Mouse (Mus musculus) urinary bladder, adult 18-20 months (tissue): ENCODE data around the gene Ddx18.

Source experiments
- DNase-seq, 2 experiments: peaks; one replicate each; pipeline ENCODE4 v3.0.0; 2022; ENCODE audit warnings: low spot score in 2 of 2, mixed read lengths in 2 of 2

Ddx18 gene

DNA sequence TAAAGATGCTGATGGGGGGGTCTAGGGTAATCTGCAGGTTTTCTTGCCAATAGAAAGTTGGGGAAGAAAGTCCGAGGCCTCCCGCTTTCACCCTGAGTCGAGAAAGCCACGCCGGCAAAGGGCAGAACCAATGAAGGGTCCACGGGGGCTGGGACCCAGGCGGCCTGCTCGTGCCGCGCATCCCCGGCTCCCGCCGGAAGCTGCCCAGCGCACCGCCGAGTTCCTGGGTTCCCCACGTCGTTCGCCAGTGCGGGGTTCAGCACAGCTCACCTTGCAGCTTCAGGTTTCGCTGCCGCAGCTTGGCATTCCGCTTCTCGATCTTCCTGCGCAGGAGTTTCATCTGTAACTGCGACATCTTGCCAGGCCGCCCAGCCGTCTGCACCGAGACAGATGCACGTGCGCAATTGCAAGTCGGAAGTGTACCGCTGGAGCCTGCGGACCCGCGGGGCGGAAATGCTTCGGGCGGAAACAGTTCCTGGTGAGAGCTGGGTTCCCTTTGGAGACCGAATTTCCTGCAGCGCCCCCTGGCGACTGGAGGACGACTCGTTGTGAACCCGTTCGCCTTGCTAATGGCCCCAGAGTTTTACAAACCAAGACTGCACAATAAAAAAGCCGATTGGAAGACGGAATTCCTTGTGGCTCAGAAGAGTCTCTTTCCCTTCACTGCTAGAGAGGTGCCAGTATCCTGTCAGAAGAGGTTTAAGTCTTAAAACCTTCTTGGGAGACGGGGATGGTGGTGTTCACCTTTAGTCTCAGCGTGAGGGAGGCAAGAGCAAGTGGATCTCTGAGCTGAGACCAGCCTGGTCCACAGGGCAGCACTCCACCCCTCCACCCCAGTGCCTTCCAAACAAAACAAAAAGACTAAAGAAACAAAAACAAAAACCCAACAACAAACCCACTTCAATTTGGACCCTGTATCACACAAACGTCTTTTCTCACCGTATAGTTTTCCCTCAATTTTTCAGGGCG, at the start of gene Ddx18:
Gene Ddx18 (minus strand): TSS at position 469 of the 969 bp plus-strand sequence.
- DNase-seq: peak; percentile 93 to 98

DNA sequence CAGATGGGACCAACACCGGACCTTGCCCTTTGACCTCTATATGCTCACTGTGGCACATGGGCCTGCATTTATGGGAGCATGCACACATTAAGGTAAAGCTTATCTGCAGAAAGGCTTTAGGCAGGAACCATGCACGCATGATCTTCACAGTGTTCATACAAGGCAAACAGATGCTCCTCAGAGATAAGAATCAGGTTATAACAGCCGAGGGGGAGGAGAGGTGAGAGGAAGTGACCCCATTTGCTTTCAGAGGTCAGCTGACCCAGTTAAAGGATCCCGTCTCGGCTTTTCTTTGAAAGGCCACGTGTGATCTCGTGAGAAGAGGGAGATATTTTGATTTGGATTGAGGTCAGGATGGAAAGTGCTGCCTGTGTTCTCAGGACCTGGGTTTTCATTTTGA, 40.2 kb upstream of the Ddx18 start:
- no peak for DNase-seq

DNA sequence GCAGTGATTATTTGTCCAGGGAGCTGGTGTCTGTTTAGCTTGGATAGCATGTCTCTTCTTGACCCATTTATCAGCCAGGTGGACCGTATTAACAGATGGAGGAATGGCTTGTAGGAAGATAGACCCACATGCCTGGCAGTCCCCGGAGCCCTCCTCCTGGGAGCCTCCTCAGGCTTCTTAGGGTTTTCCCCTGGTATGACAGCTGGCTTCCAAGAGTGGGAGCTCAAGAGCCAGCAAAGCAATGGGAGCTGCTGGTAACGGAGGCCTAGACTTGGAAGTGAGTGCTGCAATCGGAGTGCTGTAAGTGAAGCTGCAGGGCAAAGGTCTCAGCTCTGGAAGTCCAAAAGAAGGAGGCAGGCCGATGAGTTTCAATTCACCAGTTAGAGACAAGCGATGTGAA, 37.3 kb upstream of the Ddx18 start:
- no peak for DNase-seq

DNA sequence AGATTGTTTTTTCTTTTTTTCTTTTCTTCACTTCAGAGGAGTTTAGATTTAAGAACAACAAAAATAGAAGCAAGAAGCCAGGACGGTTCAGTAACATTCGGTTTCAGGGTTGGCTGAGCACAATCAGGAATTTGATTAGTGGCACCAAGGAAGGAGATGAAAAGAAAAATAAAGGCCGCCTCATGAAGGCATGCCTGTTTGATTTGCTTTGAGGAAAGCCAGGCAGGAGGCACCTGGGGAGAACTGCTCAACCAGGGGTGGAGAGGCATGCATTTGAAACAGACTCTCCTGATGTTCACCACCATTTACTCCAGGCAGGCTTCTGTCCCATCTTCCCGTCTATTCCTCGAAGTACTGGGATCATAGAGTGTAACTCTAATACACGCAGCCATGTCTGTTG, 34.1 kb upstream of the Ddx18 start:
- no peak for DNase-seq

DNA sequence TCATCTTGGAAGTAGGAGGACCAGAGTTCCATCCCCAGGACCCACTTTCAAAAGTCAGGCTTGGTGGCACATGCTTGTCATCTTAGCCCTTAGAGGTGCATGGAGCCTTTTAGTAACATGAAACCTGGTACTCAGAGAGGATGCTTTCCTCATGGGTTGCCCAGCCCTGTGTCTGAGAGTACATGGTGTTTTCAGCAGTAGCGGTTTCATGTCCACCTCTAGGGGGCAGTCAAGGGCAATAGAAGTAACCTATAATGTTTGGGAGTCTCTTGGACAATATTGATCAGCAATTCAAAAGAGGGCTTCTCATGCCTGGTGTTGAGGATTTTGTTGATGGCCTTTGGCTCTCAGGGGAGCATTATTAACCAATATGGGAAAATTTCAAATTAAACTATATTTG, 33.3 kb upstream of the Ddx18 start:
- DNase-seq: no peak

DNA sequence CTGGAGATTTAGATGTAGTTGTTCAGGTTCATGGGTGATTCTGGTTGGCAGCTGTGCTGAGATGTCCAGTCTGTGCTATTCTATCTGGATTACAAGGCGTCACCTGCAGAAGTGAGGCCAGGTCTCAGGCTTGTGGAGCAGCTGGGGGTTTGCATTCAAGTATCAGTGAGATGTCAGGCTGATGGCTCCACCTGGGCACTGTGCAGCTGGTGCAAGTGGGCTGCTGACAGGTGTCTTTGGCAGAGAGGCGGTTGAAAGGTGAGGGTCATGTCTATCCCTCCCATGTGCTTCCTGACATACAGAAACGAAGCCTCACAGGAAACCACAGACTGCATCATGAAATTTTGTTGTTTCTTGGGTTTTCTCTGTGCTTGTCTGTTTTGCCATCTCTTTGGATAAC, 30.6 kb upstream of the Ddx18 start:
- no peak for DNase-seq

DNA sequence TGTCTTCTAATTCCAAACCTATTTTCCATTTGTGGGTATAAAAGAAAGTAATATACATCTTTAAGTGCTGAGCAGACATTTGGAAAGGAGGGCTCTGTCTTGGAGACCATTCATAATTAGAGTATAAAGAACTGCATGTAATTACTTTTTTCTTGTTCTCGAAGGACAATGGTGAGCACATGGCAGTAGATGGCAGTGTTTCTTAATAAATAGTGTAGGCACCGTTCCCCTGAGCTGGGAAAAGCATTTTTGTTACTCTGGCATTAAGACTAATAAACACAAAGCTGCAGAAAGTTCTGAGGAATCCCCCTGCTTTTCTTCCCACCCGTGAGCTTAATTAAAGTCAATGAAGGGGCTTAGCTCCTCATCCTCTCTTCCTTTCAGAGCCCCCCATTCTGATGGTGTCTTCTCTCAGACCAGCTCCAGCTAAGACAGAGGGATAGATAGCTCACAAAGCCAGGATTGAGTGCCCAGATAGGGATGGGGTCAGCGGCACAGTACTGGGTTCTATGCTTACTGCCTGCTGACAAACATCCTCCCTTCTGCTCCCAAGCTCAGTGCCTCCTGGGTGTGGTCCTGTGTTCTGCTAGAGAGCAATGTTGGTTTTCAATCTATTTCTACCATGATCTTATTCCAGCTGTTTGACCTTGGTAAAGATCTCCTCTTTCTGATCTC, 29.3 kb upstream of the Ddx18 start:
- DNase-seq: no peak

DNA sequence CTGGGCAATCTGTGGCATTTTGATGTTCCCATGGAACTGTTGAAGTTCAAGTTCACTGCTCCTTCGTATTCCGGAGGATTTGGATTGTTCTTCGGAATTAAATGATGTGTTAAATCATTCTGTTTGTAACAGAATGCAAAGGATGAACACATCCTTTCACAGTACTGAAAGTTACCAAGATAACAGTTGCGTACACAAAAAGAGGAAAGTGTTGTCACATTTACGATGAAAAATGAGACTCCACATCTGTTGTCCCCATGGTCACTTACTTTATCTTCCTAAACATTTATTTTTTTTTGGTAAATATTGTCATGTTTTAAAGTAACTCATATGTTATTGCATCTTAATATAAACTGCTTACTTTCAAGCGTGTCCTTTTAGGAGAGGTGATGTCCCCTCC, 17.0 kb upstream of the Ddx18 start:
- DNase-seq: no peak

DNA sequence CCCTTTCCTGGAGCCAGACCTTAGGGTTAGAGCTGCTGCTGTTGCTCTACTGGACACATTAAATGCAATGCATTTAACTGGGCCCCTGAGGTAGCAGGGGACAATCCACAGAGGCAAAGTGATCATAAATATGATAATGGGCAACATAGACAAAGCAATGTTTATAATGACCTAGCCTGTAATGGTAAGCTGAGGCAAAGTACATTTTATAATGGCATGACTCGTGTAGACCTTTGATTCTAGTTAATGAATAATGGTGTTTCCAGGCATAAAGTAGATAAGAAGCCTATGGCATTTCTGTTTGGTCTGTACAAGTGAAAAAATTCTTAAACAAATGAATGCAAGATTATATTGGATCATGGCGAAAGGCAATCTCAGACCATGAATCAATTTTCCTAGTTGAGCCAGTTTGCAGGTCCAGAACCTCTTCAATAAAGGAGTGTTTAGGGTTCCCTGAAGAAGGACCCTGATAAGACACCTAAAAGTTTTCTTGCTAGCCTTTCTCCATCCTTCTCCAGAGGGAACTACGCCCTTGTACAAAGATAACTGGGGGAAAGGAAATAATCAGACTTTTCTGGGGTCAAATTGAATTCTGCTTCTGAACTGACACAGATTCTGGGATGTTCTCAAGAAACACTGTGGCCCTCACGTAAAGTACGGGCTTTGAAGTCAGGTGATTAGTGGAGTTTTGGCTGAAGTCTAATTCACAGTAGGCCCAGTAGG, 13.5 kb upstream of the Ddx18 start:
- no peak for DNase-seq

DNA sequence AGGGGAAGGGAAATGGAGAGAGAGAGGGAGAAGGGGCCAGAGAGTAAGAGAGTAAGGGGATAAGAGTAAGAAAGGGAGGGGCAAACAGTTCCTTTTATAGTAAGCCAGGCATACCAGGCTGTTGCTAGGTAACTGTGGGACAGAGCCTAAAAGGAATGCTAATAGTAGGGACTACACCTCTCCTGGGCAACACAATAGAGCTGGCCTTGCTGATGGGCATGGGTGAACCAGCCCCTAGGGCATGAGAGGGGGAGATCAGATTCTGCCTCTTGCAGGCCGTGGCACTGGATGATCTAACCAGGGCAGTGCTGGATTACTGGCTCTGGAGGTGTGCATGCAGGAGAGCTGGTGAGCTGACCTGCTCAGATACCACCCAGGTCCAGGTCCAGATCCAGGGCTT, 9.7 kb upstream of the Ddx18 start:
- no peak for DNase-seq

DNA sequence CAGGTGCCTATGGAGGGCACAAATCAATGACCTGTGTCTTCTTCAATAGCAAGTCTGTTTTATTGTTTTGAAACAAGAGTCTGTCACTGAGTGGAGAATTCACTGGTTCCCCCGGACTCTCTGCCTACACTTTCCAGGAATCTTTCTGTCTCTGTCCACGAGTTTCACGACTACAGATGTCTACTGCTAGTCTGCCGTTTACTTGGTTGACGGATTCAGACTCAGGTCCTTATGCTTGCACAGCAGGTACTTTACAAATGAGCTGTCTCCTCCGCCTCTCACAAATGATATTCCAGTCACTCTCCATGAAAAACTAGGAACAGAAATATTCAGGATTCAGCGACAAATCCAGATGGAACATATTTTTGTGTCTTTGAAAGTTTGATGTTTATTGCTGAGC, 2.7 kb upstream of the Ddx18 start:
- DNase-seq: no peak

DNA sequence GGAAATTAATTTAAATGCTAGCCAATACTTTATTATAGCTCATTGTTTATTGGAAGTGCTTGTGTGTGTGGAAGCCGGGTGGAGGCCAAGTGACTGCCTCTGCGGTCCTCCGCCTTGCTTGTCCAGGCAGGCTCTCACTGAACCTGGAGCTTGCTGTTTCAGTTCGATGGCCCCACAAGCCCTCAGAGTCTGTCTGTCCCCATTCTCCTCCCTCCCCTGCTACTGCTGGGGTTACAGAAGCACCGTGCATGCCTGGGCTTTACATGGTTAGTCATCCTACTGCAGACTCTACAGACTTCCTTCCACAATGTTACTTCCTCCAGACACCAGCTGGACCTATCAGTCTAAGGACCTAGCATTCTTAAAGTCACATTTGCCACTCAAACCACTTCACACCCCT, 9.9 kb downstream of the Ddx18 start:
- DNase-seq: peak in 1 of 2 experiments; percentile 30

DNA sequence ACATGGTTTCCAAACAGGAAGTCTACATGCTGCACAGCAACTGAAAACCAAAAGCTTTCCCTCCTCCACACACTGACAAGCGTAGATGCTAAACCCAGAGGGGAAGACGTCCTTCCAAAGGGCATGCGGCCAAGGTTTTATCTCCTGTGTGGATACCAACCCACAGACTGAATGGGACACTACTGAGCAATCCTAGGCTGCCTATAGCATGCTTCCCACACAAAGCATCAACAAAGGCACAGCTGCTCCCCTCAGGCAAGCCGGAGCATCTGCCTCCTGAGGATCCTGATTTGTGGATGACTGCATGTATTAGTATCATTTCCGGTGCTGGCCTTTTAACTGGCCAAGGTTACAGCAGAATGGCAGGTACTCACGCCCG, 16.3 kb downstream of the Ddx18 start:
- DNase-seq: no peak

DNA sequence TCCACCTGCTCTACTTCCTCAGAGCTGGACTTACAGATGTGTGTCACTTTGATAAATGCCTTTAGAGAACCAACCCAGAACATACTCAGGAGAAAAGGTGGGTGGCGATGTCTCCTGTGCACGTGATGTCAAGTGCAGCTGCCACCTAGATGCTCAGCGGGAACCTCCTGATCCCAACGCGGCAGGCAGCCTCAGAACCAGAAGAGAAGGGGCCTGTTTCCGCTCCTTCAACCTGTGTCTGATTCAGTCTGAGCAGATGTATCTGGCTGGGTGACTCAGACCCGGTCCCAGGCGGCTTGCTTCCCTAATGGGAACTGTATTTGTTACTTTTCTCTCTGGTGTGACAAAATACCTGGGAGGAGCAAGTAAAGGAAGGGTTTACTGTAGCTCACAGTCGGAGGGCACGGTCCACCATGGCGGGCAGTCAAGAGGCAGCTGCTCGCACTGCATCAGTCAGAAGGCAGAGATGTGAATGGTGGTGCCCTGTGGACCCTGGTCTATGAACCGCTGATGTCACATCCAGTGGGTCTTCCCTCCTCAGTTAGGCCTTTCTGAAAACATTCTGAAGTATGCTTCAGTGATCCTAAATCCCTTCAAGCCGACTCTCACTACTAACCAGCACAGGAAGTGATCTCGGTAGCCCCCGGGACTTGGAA, 16.9 kb downstream of the Ddx18 start:
- DNase-seq: no peak

DNA sequence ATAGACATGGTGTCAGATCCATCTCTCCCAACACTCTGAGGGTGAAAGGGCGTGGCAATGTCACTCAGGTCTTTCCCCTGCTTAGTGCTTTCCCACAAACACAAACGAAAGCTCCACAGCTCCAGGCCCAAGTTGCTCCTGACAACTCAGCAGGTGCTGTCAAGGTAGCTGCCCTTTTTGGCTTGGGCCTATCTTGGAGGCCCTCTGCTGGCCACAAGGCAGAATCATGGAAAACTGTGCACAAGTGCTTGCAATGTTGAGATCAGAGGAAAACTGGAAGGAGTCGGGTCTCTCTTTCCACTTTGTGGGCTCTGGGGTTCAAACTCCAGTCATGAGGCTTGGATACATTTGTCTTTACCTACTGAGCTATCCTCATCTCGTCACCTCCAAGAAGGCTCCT, 18.3 kb downstream of the Ddx18 start:
- no peak for DNase-seq

DNA sequence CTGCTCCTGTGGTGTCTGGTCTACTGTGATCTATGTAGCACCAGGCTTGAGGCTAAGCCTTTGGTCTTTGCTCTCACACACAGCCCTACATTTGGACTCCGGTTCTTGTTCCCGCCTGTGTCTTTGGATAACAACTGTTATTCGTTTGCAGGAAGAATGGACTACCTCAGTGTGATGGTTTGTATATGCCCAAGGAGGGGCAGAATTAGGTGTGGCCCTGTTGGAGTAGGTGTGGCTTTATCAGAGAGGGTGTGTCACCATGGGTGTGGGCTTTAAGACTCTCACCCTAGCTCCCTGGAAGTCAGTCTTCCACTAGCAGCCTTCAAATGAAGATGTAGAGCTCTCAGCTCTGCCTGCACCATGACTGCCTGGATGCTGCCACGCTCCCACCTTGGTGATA, 19.1 kb downstream of the Ddx18 start:
- no peak for DNase-seq

DNA sequence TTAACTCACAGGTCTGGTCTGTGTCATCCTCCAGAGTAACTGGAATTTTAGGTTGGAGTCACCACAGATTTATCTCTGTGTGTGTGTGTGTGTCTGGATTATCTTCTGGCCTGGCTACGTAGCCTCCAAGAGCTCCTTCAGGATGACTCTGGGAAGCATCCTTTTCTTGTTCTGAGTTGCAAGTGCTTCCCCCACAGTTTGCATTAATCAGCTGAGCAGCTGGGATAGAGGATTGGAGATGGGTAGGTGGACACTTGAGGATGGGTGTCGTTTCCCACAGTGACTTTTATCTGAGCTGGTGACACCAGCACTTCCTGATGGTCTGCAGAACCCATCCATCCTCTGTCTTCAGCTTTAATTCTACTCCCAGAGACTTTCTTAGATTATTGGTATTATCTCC, 20.9 kb downstream of the Ddx18 start:
- no peak for DNase-seq

DNA sequence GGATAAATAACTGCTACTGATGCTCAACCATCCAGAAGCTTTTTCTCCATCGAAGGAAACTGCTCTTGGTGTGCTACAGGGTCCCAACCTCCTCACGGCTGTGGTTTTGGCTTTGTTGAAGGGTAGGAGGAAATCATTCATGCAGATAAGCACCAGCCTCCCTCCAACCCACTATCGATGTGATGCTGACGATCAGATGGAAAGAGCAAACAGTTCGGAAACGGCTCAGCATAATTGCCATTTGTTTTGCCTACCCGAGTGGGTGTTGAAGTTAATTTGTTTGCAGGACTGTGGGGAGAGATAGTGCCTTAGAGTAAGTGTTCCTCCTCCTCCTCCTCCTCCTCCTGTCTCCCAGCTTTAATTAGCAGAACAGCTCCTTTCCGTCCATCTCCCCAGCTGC, 27.4 kb downstream of the Ddx18 start:
- DNase-seq: no peak

DNA sequence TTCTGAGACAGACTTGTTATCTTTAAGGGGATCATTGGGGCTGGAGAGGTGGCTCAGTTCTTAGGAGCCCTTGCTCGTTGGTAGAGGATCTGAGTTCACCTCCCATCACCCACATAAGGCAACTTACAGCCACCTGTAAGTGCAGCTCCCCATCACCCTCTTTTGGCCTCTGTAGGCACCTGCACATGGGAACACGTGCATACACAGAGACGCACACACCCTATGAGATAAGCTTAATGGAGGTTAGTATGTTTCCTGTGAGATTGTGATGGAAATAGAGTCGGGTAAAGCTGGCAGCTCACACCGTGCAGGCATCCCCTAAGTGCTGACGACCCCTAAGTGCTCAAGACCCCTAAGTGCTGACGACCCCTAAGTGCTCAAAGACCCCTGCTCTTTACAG, 36.4 kb downstream of the Ddx18 start:
- DNase-seq: no peak

DNA sequence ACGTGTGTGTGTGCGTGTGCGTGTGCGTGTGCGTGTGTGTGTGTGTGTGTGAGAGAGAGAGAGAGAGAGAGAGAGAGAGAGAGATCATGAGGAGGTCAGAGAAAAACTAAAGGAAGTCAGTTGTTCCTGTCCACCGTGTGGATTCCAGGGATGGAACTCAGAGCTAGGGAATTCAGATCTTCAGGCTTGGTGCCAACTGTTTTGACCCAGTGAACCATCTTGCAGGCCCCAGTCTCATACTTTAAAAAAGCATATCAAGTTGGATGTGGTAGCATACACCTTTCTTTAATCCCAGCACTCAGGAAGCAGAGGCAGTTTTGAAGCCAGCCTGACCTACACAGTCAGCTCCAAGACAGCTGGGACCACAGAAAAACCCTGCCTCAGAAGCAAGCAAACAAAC, 38.5 kb downstream of the Ddx18 start:
- DNase-seq: no peak

DNA sequence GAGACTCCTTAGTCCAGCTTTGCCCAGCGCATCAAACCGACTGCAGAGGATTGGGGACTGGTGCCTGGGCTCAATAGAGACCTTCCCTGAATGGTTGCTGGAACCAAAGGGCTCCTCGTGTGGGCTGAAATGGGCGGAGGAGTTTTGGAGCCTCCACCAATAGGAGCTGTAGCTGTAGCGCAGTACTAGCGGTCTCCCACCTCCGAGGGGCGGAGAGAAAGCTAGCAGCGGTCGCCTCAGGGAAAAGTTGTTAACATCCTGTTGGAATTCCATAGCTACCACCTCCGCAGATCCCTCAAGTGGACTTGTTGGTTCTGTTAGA, 39.4 kb downstream of the Ddx18 start, which contains the start of gene Htr5b:
Gene Htr5b (minus strand): TSS at position 67 of the 322 bp plus-strand sequence.
- no peak for DNase-seq
